Mouse (Mus musculus): Measurements from ENCODE around the gene Olfr213.
"Not testable (repeated sequence)": the region's sequence is repeated elsewhere in the genome, so short reads cannot be mapped to it uniquely, and the experiment has no call there.

The Olfr213 gene

DNA sequence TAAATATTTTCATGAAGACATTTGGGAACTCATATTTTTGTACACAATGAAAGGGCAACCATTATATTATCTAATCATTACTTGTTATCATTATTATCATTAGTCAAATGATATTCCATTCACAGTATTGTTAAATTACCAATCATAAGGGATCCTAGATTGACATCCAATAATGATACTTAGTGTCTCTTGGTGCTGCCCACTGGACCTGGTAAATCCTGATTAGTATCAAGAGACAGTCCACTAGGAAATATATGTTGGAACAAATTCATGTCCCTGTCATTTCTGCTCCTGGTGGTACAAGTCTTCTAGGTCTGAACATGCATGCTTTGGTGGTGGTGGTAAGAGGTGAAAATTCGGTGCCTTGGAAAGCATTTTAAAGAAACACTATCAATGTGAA is at the start of gene Olfr213:
Gene Olfr213, plus strand, starts transcription at position 301 of the 400 bp plus-strand sequence.
- no peak for DNase-seq (ENCODE audit: low spot score)

DNA sequence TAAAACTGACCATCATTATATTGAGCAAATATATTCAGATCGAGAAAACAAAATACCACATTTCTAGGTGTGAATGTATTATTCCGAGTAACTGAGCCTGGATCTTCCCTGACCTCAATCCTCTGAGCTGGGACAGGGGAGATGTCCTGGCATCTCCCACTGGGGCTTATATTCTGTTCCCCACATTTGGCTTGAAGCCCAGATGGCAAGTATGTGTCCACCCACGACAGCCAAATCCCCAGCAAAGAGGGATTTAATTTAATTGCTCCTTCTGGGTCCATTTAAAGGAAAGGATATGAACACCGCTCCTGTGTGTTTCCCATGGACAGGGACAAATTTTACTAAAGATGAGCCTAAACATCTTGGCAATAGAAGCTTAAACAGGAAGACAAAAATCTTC is 49.5 kb upstream of the Olfr213 start, which contains the start of gene Olfr211:
Gene Olfr211, plus strand, starts transcription at position 301 of the 400 bp plus-strand sequence.
- no peak for DNase-seq (ENCODE audit: low spot score)

DNA sequence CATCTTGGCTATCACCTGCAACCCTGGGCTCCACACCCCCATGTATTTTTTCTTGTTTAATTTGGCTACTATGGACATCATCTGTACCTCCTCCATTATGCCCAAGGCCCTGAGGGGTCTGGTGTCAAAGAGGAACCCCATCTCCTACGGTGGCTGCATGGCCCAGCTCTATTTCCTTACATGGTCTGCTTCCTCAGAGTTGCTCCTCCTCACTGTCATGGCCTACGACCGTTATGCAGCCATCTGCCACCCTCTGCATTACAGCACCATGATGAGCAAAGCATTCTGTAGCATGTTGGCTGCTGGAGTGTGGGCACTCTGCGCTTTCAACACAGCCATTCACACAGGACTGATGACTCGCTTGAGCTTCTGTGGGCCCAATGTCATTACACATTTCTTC is 44.5 kb upstream of the Olfr213 start:
- no peak for DNase-seq (ENCODE audit: low spot score)

DNA sequence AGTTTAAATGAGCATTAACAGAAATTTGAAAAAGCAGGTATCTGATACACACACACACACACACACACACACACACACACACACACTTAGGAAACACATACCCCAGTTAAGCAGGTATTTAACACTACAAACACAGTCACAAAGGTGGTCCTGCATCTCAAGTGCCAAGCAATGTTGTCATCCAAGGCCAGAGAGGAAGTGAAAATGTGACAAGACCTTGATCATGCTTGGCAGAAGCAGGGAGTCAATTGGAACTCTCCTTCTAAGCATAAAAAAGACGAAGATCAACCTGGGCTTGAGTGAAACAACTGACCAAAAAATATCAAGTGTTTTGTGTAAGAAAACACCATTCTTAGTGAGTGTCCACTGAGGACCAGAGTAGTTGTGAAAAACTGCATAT is 42.3 kb upstream of the Olfr213 start:
- no peak for DNase-seq (ENCODE audit: low spot score)

DNA sequence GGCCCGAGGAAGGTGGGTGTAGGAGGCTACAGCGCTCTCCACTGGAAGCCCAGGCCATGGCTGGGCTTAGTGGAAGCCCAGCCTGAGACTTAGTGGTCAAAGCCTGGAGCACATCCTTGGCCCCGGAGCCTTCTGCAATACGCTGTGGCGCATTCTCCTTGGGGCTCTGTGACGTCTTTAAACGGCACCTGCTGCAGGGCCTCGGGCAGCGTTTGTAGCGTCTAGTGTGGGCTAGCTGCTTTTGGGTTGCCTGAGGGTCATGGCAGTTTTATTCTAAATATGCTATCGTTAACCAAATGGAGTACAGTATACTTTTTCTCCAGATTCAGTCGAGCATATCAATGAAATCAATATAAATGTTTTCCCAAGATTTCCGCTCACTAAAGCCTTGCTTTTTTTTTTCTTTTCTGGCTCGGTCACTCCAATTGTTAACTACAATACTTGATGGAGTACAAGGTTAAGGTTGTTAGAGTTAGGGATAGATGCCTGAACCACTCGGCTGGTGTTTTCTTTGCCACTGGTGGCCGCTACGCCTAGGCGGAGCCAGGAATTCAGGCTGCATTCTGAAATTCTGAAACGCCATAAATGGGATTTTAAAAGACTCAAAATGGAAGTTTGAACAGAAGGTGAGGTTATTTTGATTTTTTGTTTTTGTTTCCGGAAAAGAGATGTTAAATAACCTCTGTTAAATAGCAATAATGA is 31.8 kb upstream of the Olfr213 start, which contains the start of gene Olfr212:
Gene Olfr212, plus strand, starts transcription at position 215 of the 702 bp plus-strand sequence.
- not testable (repeated sequence) for DNase-seq (ENCODE audit: low spot score)

DNA sequence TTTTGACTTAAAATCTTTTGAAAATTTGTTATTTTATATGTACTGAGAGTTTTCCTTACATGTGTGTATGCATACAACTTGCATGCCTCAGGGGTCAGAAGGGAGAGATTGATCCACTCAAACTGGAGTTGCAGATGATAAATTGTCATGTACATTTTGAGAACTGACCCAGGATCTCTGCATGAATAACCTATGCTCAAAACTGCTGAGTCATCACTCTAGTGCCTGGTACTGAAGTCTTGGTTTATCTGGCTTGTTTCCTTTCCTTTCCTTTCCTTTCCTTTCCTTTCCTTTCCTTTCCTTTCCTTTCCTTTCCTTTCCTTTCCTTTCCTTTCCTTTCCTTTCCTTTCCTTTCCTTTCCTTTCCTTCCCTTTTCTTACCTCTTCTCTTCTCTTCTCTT is 23.4 kb upstream of the Olfr213 start:
- no peak for DNase-seq (ENCODE audit: low spot score)

DNA sequence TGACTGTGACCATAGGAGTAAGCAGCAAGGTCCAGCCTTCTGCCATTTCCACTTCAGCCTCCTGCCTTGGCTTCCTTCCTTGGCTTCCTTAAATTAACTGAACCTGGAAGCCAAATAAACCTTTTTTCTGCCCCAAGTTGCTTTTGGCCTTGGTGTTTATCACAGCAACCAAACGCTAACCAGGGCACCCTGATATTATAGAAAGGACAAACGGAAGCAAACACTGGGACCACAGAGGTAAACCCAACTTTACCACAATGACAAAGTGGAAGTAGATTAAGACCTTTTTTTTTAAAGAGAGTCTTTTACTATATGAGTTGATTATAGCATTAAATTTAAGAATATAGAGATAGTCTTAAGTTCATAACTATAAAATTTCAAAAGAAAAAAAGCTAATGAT is 4.2 kb downstream of the Olfr213 start:
- DNase-seq (ENCODE audit: low spot score) = no peak

DNA sequence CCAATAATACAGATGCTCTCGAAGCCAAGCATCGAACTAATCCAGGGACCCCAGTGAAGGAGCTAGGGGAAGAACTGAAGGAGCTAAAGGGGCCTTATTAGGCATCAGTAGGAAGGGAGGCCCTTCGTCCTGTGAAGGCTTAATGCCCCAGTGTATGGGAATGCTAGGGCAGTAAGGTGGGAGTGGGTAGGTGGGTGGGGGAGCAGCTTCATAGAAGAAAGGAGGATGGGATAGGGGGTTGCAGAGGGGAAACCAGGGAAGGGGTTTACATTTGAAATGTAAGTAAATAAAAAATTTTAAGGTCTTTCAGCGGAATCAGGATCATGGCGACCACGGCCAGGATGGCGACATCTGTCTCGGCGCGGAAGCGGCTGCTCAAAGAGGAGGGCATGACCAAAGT is 12.6 kb downstream of the Olfr213 start, which contains the start of gene Gm5580:
Gene Gm5580, plus strand, starts transcription at position 301 of the 400 bp plus-strand sequence.
- not testable (repeated sequence) for DNase-seq (ENCODE audit: low spot score)

DNA sequence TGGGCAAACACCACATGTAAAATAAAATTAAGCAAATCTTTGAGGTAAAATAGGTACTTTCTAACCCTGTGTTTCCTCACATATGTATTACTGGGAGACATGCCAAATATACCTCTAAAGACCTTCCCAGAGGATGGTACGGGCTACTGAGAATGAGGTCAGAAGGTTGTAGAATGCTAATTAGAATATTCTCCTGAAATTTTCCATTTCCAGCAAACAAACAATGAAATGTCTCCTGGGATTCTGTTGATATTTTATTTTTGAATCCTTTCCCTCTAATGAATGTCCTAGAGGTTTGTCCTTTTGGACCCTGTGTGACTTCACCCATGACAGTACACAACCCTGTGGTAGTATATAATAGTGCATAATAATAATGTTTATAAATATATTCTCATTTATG is 15.7 kb downstream of the Olfr213 start, which contains the start of gene Olfr214:
Gene Olfr214, plus strand, starts transcription at position 301 of the 400 bp plus-strand sequence.
- DNase-seq (ENCODE audit: low spot score) = no peak

DNA sequence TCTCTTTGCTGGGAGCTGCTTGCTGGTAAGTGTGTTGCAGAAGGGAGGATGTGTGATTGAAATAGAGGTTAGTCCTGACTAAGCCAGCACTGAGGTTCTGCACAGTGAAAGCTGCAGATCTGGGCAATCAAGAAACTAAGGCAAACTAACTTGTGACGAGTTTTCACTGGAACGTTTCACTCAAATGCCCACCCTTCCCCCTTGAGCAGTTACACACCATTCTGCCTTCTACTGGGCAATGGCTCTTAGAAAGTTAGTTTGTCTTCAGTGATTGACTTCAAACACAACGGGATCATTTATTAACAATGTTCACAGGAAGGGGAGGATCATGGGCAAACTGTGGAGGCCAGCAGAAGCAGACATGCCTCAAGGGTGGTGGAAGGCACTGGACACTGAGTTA is 16.7 kb downstream of the Olfr213 start:
- no peak for DNase-seq (ENCODE audit: low spot score)

DNA sequence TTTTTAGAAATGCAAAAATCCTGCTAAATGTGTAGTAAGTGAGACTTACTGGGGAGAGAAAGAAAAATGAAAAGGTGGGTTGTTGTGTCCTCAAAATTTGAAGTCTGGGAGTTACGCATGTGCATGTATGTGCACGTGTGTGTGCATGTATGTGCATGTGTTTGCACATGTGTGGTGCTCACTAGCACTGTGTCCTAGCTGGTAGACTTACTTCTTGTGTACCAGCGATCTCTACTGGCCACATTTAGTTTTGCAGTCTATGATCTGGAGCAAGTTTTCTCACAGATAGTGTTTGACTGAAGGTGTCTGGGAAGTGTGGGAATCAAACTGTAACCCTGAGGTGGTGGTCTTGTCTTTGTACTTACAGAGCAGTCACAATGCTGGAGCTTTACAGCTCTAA is 31.6 kb downstream of the Olfr213 start:
- peak; percentile 34 for DNase-seq (ENCODE audit: low spot score)

DNA sequence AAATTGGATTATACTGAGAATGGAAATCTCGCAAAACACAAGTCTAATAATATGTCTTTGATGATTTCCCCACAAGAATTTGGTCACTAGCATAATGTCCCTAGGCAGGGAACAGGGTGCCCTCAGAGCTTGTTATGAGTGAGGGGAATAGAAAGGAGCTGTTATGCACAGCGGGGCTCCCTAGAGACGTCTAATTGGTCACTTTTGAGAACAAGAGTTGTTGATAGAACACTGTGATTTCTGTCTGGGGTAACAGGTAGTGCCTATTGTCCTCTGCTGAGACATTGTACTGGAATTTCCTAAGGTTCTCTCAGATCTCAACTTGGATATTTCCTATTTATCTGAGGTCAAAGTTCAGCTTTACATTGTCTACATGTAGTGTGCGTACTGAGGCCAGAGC is 45.8 kb downstream of the Olfr213 start, which contains the start of gene Olfr215:
Gene Olfr215, minus strand, starts transcription at position 101 of the 400 bp plus-strand sequence.
- no peak for DNase-seq (ENCODE audit: low spot score)
